Mouse (Mus musculus): Measurements from ENCODE around the gene Gucy2f. TPM values are rescaled to one million over a fixed set of nuclear protein-coding genes. Genes with fewer than 3 reads are reported as not detected.

Gucy2f gene
- not detected for polyA plus RNA-seq (2014; fragmentation: Illumina TruSeq; extraction: RNeasy Lipid Tissue Mini Kit (QIAGEN cat#74804); ENCODE audit: low read depth, low replicate concordance)

DNA sequence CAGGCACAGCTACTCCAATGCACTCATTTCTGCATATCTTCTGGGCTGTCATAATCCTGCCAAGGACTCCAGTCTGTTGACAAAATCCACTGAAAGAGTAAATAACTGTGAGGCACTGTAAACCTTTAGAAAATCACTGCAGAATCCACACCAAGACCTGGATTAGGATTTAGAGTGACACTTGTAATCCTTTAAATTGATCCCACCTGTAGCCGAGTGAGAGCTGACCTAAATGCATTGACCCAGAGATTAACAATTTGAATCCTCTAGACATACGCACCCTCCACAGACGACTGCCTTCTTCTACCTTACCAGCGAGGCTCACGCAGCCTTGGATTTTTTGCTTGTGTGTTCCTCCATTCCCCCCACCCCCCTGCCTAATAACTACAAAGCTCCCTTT, at the start of gene Gucy2f:
Gucy2f (minus strand) TSS at position 101 of the 400 bp plus-strand sequence.

GRCm38 (mm10) chrX:142226542-142226941, 29.8 kb upstream of the Gucy2f start, which contains the start of gene Nxt2:
Gene Nxt2 (plus strand): TSS chrX:142226770.

Other genes starting within 250 kb of the Gucy2f start
- gene Nxt2, start 29.8 kb upstream of the Gucy2f start, polyA plus RNA-seq (2014; fragmentation: Illumina TruSeq; extraction: RNeasy Lipid Tissue Mini Kit (QIAGEN cat#74804); ENCODE audit: low read depth, low replicate concordance), result 101 TPM
- not detected for gene Kcne1l, start 109.4 kb upstream of the Gucy2f start, polyA plus RNA-seq (2014; fragmentation: Illumina TruSeq; extraction: RNeasy Lipid Tissue Mini Kit (QIAGEN cat#74804); ENCODE audit: low read depth, low replicate concordance)
- 1,389 TPM for gene Acsl4, start 193.6 kb upstream of the Gucy2f start, polyA plus RNA-seq (2014; fragmentation: Illumina TruSeq; extraction: RNeasy Lipid Tissue Mini Kit (QIAGEN cat#74804); ENCODE audit: low read depth, low replicate concordance)